Mouse (Mus musculus): ENCODE measurements around the gene Fkbp1b.
"Not testable (repeated sequence)": the region's sequence is repeated elsewhere in the genome, so short reads cannot be mapped to it uniquely, and the experiment has no call there.

The Fkbp1b gene

DNA sequence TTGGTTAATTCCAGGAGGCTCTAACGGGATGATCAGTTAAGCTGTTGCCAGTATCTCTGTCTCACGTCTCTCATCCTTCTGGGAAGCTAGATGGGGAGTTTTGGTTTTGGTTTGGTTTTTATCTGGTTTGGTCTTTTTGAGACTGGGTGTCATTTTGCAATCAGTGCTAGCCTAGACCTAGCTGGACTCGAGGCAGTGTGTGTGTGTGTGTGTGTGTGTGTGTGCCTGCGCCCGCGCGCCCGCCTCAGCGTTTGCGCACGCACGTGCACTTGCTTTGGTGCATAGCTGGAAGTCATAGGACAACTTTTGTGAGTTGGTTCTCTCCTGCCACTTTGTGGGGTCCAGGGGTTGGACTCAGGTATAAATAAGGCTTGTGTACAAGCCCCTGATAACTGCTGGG, 2.4 kb upstream of the Fkbp1b start:
- peak; percentile 51 for DNase-seq (ENCODE audit: low read depth, low spot score)

DNA sequence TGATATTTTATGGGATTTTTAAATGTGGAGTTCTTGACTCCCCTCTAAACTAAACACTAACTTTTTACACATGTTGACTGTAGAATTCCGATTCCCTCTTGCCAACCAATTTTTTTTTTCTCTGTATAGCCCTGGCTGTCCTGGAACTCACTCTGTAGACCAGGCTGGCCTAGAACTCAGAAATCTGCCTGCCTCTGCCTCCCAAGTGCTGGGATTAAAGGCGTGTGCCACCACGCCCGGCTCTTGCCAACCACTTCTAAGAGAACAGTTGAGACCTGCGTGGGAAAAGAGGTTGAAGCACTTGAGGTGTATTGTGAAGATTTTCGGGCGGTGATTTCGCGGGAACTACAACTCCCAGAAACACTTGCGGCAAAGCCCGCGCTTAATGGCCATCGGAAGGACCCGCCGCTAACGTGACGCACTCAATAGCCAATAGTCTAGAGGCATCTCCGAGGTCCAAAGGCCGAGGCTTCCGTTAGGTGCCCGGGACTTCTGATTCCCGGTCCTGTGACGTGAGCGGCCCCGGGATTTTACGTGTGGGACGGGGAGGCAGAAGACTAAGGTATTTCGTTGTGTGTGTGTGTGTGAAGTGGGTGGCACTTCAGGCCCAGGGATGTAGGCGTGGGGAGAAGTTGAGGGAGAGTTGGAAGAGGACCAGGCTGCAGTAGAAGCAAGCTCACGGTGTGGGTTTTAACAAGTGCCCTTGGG, 1.7 kb upstream of the Fkbp1b start, which contains the start of gene Wdcp:
TSS of gene Wdcp (plus strand) at position 414 of the 708 bp plus-strand sequence.
- peak; percentile 98 for DNase-seq (ENCODE audit: low read depth, low spot score)

DNA sequence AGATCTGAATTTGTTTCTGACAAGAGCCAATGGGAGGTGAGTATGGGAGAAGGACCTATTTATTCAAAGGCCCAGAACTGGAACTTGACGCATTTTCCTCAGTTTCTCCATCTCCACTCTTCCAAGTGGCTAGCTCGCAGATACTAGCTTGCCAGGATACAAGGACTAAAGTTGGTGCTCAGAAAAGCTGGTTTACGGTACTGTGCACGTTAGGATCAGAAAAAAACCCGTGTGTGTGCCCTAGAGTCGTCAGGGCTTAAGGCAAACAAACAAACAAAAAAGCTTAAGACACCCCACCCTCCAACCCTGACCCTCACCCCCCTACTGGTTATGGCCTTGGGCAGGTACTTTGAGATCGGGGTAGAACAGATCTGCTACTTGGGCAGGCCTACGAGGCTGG, 1.1 kb upstream of the Fkbp1b start:
- DNase-seq (ENCODE audit: low read depth, low spot score), result no peak

- no peak for DNase-seq (ENCODE audit: low read depth, low spot score)
Observed at GRCm38 (mm10) chr12:4840741-4841140, 650 bp downstream of the Fkbp1b start.

DNA sequence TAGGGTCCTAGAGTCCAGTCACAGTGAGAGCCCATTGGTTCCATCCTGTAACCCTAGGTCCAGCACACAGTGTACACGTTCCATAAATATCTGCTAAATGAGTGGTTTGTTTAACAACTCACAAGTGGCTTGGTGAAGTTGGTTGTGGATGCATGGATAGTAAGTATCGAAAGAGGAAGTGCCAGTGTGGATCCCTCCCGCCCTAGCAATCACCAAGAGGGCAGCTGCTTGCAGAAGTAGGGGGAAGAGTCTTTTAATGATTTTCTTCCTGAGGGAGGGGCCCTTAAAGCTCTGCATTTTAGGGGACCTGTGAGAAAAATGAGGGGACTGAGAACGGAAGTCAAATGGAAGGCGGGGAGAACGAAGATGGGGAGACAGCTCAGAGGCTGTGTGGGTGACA, 1.4 kb downstream of the Fkbp1b start:
- DNase-seq (ENCODE audit: low read depth, low spot score), result no peak

DNA sequence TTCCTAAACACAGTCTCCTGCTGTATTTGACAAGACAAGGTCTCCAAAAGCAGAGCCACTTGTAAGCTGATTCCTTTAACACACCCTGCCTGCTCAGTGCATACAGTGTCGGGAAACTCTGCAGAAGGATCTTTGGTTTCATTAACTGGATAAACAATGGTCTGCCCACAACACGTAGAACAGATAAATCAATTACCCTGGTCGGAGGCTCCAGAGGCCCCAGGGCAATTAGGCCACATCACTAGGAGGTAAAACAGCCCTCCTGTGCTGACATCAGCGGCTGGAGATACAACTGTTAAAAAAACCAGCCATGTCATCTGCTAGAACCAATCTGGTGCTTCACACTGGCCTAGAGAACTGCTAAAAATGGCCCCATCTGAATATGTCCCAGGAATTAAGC, 4.4 kb downstream of the Fkbp1b start:
- DNase-seq (ENCODE audit: low read depth, low spot score), result no peak

DNA sequence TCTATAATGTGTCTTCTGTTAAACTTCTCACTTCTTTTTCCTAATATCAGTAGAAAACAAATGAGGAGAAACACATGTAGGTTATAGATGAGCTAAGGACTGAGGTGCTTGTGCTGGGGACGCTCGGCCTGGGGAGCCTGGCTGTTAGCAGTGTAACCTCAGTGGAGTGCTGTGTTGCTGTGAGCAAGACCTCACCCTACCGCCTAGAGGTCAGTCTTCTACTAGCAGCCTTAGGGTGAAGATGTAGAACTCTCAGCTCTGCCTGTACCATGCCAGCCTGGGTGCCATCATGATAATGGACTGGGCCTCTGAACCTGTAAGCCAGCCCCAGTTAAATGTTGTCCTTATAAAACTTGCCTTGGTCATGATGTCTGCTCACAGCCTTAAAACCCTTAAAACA, 14.1 kb downstream of the Fkbp1b start:
- no peak for DNase-seq (ENCODE audit: low read depth, low spot score)

- DNase-seq (ENCODE audit: low read depth, low spot score), result peak; percentile 99
Observed at GRCm38 (mm10) chr12:4817361-4818101, 23.9 kb downstream of the Fkbp1b start, which contains the start of gene Sf3b6. Gene Sf3b6, plus strand, starts transcription at chr12:4817544.

GRCm38 (mm10) chr12:4816680-4817360, 24.6 kb downstream of the Fkbp1b start:
- no peak for DNase-seq (ENCODE audit: low read depth, low spot score)

DNA sequence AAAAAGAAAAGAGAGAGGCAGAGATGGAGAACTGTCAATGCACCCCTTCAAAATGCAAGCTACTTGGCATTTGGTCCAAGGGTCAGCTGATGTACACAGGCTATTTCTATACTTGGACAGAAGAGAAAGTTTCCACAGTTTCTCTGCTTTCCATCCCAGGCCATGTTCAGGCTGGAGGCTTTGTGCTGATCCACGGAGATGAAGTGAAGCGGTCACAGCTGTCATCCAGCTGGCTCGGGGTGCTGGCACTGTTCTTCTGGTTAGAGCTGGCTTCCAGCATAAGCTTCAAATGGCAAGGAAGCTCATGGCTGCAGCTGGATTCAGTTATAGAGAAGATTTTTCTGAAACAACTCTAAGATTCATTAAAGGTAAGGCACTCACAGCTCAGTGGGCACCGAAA, 27.8 kb downstream of the Fkbp1b start:
- DNase-seq (ENCODE audit: low read depth, low spot score), result peak; percentile 17

DNA sequence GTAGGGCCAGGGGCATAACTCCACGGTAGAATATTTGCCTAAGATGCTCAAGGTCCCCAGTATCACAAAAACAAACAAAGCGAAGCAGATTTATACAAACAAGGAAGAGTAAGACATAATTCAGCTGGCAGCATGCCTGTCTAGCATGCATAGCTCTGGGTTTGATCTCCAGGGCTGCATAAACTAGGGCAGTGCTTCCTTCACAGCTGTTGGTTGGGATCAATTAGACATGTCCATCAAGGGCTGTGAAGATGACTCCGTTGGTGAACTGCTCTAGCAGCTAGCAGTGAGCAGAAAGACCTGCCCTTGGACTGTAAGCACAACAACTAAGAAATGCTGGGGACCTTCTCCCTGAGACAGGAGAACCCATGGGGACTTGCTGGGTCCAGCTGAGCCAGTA, 29.7 kb downstream of the Fkbp1b start:
- no peak for DNase-seq (ENCODE audit: low read depth, low spot score)

DNA sequence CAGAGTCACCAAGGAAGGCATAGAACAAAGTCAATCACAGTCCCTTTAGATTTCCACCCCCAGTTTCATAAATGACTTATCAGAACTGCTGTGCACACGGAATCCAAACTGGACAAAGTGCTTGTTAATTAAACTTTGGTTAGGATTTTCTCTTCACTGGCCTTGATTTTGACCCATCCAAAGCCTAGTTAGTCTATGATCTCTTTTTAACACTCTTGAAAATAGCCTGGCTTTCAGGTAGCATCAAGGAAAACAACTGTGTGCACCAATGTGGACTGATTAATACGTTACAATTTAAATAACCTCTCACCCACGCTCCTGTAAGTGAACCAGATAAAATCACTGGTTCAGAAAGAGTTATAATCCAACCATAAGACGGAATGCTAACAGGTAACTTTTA, 30.4 kb downstream of the Fkbp1b start:
- DNase-seq (ENCODE audit: low read depth, low spot score), result no peak

- DNase-seq (ENCODE audit: low read depth, low spot score), result not testable (repeated sequence)
Observed at GRCm38 (mm10) chr12:4797471-4797870, 43.9 kb downstream of the Fkbp1b start.

DNA sequence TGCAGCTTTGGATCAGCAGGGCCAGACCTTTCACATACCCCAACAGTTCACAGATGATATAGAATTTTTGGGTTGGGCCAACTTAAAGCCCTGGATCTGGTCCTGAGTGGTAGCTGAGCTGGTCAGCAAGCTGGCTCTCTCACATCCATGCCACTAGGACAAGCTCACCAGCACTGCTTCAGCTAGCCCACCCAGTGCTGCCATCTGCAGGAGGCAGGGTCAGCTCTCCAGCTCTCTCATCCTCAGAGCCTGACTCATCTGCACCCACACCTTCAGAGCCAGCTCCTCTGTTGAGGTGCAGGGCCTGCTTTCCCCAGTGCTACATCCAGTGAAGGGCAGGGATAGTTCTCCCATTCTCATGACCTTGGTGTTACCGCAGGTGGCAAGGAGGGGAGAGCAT, 47.7 kb downstream of the Fkbp1b start:
- peak; percentile 61 for DNase-seq (ENCODE audit: low read depth, low spot score)

DNA sequence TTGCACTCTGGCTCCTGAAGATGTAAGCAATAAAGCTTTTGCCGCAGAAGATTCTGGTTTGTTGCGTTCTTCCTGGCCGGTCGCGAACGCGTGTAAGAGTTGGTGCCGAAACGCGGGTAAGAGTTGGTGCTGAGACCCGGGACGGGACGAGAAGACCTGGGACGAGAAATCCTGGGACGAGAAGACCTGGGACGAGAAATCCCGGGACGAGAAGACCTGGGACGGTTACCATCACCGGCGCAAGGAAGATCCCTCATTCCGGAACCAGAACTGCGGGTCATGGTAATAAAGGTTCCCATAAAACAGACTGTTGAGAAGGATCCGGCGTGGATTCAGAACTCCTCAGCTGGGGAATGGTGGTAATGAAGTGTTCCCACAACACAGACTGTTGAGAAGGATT, 53.3 kb downstream of the Fkbp1b start:
- not testable (repeated sequence) for DNase-seq (ENCODE audit: low read depth, low spot score)

DNA sequence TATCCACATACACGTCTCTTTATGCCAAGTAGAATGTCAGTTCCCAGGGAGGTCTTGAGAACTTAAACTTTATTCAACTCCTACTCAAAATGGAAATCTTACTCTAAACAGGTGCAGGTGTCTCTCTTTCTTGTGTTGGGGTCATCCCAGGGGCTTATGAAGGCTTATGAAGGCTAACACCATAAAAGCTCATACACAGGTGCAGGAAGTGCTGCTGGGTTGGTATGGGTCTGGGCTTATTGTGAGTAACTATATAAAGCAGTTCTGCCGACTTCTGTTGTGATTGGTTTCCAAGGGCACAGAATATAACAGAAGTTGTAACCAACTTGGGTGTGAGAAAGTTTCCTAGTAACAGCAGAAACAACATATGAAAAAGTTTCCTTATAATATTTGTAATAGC, 56.9 kb downstream of the Fkbp1b start:
- DNase-seq (ENCODE audit: low read depth, low spot score), result no peak

DNA sequence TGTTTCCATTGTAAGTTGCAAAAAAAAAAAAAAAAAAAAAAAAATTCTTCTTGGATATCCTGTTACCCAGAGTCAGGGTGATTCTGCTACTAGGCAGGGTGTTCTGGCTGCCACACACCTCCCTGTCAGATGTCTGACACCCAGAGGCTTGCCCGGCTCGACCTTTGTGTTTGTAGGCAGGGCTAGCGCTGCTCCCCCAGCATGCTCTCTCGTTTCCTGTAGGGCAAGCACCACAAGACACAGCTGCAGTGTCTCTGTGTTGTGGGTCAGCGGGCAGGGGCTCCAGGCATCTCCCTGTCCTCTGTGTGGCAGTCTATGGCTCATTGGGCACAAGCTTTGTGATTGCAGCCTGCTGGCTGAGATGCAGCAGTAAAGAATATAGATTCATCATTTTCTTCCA, 57.8 kb downstream of the Fkbp1b start:
- DNase-seq (ENCODE audit: low read depth, low spot score), result no peak
